Mouse (Mus musculus) cerebellum, adult 11-12 months (tissue): Measurements from ENCODE around the gene Tcea3.

ENCODE experiments used
- DNase-seq: peaks from one replicate; pipeline ENCODE4 v3.0.0; 2022

Tcea3 gene

DNA sequence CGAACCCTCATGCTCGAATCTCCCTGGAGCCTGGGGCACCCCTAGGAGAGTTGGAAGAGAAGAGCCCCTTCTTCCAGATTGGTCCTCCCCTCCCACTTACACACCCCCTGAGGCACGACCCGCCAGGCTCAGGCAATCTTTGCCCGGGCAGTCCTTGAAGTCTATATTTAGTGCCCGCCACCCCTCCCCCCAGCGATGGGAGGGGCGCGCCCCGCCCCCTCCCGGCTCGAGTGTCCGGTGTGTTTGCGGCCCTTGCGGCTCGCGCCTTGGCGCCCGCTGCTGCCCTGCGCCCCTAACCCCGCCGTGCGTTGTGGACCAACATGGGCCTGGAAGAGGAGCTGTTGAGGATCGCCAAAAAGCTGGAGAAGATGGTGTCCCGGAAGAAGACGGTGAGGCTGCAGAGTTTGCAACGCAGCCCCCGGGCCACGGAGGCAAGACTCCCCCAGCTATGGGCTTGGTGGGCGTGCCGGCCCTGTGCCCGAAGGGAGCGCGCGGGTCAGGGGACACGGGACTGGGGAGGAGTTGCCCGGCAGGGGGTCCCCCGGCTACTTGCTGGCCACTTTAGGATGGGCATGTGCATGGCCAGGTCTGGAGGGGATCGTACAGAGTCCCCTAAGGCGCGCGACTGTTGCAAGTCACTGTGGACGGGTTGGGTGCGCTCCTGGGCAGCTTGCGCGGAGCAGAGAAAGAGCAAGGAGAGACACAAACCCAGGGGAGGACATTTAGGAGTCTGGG lies at the start of gene Tcea3:
TSS of gene Tcea3 (plus strand) at position 1 of the 735 bp plus-strand sequence.
- no peak for DNase-seq

DNA sequence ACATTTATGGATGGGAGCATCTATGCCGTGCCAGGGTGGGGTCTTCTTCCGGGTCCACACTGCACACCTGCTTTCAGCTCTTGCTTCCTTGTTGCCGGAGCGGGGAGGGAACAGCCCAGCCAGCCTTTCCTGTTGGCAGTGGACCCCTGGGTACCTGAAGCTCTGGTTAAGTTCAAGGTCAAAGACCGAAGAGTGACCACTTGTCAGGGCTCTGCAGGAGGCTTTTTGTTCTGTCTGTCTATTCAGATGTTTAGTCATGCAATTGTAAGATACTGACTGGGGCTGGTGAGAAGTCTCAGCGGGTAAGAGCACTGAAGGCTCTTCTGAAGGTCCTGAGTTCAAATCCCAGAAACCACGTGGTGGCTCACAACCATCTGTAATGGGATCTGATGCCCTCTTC lies 48.7 kb upstream of the Tcea3 start:
- DNase-seq = no peak

DNA sequence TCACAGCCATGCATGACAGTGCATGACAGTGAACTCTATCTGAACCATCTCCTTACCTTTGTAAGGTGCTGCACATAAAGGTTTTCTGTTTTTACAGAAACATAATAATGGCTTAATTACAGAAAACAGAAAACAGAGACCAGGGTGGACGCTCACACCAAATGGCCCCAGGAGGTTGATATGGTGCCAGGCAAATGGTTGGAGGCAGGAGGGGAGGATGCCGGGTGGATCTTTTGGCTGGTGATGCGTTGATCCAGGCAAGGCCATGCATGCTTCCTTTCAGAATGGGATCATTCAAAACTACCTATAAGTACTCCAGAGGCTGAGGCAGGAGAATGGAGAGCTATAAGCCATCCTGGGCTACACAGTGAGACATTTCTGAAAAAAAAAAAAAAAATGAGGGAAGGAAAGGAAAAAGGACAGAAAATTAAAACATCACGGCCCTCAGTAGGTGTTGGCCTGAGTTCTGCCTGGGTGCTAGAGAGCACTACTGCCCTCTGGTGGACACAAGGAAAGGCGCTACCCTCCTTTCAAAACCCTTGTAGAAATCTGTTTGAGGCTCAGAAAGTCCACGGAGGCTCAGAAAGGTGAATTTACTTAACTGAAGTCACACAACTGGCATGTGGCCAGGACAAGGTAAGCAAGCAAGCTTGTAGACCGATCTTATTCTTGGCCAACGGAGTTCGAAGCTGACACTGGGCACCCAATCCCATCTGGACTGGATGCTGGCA lies 47.8 kb upstream of the Tcea3 start:
- DNase-seq = no peak

DNA sequence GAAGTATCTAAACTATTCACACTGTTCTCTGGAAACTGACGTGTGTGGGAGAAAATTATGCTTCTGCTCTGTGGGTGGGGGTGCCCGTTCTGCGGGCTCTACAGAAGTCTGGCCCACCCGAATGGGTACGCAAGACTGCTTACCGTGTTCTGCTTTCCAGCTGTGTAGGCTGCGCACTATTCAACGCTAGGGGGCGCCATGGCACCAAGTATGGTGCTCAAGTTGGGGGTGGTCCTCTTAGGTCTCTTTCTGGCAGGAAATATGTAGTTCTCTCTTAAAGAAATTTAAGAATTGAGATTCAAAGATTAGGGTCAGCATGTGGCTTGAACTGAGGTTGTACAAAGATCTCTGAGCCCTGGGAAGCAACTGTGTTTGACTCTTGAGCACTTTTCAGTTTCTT lies 45.0 kb upstream of the Tcea3 start:
- no peak for DNase-seq

DNA sequence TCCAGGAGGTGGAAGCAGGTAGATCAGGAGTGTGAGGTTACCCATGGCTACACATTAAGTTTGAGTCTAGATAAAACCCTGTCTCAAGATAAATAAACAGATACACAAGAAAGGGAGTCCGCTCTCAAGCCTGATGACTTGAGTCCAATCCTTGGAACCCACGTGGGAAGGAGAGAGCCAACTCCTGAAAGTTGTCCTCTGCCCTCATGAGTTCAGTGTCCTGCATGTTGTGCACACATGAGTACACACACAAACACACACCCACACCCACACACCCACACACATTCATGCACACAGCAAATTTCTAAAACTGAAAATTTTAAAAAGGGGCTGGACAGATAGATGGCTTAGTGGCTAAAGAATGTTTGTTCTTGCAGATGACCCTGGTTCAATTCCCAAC lies 42.8 kb upstream of the Tcea3 start:
- no peak for DNase-seq

DNA sequence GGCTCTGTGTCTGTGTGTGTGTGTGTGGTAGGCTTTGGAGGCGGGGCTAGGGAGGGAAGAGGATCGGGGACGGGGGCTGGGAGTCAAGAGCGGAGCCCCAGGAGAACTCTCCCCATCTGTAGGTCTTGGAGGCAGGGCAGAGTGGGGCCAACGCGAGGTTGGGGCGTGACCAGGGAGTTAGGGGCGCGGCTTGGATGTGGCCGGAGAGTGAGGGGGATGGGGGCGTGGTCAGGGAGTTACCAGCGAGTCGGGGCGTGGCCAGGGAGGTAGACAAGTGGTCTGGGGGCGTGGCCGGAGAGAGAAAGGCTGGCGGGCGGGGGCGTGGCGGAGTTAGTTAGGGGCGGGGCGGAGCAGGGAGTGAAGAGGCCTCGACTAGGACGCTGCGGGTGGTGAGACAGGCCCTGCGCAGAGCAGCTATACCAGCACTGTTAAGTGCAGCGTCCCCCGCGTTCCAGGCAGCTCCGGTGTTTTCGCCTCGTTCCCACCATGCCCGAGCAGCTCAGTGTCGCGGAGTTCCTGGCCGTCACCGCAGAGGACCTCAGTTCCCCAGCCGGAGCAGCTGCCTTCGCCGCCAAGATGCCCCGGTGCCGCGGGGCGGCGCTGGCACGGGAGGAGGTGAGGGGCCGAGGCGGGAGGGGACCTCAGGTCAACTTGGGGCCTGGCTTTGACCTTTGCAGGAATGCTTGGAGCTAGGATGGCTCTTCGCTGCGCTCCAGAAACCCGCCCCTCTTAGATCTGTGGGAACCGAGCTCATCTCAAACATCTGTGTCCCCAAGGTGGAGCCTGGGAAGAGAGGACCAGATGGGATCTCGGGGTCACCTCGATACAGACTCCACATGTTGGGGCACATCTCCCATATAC lies 41.3 kb upstream of the Tcea3 start, which contains the start of gene Asap3:
TSS of gene Asap3 (plus strand) at position 333 of the 861 bp plus-strand sequence.
- peak; percentile 56 for DNase-seq

DNA sequence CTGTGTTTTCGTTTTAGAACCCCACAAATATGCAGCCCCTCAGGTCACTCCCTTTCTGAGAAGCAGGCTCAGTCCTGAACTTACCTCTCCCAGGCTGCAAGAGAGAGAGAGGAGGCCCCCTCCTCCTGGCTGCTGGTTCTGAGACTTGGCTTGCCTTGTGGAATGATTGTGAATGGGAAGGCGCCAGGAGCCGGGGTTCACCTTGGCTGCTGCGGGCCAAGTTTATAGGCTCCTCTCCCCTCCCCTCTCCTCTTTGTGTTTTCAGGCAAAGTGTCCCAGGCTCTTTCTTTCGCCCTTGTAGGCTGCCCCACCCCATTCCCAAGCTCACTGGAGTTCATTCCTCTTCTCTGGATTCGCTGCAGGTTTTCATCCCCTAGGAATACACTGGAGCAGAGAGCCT lies 40.6 kb upstream of the Tcea3 start:
- no peak for DNase-seq

DNA sequence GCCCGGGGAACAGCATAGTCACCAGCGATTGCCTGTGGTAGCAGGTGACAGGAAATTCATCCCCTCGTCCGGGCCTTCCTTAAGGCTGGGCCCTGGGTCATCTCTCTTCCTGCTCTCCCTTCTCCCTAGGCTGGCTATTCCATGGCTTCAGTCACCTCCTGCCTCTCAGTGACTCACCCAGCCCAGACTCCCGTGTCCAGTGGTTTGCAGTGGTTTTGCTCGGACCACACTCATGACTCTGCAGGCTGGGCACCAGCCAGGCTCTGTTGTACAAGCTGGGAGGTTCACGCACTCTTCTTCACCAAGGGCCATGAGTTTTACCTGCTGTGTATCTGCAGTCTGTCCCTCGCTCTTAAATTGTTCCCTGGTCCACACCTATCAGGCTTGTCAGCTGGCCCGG lies 36.6 kb upstream of the Tcea3 start:
- no peak for DNase-seq

DNA sequence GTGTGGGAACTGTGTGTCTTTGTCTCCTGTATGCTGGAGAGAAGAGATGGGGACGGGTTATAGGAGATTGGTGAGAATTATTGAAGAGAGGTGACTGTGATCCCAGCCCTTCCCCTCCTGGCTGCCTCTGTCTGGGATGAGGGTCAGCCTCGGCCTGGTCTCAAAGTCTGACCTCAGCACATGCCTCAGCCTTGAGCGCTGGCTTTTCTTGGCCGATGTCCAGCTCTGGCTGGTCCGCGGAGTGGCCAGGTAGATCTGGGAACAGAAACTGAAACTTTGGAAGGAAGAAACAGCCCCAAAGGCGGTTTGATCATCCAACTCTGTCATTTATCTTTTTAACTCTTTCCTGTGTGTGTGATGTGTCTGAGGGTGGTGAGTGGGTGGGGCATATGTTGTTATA lies 33.9 kb upstream of the Tcea3 start:
- DNase-seq = no peak

DNA sequence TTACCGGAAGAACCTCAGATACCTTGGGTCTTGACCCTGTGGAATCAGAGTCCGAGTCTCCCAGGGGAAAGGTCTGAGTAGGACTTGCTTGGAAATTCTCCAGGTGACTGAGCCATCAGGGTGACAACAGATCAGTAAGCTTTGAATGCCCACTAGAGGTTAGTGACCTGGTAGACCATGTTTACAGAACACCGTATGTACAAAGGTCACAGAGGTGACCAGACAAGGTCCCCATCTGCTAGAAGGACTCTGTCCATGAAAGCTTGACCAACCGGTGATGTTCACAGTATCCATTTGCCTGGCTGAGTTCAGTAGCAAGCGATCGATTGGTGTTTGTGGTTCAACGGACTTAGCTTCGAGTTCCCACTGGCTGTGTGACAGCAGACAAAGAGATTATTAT lies 32.7 kb upstream of the Tcea3 start:
- no peak for DNase-seq

DNA sequence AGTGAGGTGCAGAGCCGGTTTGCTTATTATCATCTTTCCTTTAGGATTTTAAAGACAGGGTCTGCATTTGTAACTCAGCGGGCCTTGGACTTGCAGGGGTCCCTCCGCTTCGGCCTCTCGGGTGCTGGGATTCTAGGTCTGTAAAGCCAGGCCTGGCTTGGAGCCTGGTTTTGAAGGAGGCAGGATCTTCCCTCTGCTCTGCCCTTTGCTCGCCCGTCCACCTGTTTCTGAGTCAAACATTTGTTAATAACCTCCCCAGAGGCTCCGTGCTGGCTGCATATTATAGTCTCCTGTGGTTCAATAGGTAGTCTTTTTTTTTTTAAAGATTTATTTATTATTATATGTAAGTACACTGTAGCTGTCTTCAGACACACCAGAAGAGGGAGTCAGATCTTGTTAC lies 32.0 kb upstream of the Tcea3 start:
- DNase-seq = no peak

DNA sequence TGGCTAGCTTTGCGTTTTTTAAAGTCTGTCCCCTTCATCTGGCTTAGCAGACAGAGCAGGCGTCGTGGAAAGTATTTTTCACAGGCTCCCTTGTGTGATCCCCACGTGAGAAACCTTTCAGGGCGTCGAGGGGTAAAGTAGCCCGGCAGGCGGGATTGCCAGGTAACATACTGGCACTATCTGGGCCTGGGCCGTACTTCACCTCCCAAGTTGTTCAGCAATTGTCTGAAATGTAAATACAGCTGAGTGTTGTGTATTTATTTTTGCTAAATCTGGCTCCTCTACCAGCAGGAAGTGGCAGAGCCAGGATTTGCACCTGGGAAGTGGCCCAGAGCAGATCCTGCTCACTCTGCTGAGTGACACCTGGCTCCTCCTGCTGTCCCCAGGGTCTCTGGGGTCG lies 30.5 kb upstream of the Tcea3 start:
- DNase-seq = no peak

DNA sequence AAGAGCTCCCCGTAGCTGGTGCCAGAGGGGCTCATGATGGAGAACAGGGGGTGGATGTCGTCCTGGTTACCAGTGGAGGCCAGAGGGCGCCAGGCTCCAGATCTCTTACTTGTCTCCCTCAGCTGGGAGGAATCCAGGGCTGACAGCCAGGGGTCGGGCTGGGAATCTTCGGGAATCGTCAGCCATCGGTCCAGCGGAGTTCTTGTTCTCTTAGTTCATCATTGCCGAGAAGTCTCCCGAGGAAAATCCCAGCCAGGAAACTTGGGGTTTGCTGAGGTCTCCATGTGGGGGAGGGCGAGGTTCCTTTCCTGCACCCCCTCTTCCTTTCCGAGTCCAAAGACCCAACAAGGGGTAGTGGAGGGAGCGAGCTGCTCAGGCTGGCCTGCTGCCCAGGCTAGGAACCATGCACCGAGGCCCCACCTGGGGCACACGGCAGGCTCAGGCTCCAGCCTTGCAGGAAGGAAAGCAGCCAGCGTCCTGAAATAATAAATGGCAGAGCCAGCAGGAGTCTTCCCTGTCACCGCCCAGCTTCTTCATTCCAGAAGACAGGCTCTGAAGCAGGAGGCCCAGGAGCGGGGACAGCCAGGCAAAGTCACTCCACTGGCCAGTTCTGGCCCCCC lies 28.8 kb upstream of the Tcea3 start:
- DNase-seq = peak; percentile 21

DNA sequence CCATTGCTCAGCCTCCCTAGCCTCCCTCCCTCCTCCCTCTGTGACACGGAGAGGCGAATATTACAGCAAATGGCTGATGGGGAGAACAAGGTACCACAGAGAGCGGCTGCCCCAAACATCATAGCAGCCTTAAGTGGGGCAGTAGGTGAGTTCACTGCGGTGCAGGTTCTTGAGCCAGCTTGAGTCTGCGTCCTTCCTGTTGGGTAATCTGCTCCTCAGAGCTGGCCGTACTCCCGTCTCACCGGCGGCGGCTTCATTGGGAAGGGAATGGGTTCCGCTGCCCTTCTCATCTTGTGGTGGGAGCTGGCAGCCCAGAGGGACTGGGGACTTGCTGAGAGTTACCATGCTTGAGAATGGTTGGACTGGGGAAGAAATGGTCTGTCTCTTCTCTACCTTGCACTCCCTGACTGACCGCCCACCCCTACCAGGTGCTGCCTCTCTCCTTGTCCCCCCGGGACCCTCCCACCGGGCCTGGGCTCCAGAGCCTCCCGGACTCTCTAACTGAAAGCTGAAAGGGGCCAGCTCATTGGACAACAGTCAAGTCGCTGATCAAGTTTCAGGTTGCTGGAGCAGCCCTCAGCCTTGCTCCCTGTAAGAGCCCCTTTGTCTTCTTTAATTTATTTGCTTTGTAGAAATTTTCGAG lies 27.3 kb upstream of the Tcea3 start:
- no peak for DNase-seq

DNA sequence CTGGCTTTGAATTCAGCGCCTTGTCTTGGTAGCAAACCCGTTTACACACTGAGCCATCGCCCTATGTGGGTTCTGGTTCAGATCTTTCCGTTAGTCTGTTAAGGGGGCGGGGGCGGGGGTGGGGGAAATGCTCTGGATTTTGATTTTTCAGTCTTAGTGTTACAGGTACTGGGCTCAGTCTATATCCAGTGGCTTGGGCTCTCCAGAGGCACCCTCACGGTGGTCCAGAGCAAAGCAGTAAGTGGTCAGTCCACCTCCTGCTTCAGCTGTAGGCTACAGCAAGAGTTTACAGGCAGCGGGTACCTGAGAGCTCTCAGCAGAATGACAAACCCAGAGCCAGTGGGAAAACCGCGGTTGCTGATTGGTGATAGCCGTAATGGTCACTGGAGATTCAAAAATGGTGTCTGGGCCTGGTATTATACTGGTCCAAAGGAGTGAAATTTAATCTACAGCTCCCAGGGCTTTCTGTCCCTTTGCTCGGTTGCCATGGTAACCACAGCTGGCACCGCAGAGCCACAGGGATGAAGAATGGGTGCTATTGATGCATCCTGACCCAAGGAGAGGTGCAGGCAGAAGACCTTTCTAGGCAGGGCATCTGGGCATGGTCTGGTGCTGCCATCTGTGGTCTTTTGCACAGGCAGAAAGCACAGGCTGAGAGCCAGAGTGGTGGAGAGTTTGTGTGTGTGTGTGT lies 23.8 kb upstream of the Tcea3 start:
- no peak for DNase-seq

DNA sequence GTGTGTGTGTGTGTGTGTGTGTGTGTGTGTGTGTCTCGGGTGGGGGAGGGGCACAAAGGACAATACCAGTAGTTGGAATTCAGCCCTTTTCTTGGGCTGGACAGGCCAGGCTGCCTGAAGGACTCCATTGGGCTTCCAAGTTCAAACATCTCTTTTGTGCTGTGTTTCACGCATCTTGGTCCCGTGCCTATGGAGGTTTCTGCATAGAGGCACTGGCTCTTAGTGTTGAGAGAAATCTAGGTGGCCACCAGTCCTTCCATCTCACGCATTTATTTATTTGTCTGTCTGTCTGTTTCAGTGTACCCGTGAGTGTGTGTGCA lies 23.3 kb upstream of the Tcea3 start:
- DNase-seq = no peak

DNA sequence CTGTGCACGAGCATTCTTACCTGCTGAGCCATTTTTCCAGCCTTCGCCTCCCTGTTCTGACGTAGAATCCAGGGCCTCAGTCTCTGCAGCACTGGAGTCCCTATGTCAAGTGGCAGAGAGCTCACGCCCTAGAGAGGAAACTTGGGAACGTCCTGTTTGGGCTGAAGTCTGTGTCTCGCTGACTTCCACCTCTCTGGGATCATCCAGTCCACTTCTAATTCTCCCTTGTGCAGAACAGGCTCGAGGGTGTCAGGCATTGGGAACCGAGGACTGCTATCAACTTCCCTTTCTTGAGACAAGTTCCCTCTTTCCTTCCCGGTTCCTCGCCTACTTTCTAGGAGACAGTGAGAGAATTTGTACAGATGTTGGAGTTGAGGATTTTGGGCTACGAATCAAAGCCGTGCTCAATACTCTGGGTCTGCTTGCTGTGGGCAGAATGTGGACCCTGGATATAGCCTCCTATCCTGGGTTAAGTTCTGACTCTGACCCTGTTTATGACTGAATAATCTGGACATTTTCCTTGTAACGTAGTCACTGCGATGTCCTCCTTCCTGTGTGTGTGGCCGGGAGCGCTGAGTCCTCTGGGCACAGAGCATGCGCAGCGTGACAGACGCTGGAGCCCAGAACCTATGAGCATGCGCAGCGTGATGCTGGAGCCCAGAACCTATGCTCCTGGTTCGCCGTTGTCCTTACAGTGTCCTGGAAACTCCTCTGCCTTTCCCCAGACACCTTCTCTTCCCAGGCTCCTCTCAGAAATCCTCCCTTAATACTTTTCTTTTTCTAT lies 22.7 kb upstream of the Tcea3 start:
- DNase-seq = no peak

DNA sequence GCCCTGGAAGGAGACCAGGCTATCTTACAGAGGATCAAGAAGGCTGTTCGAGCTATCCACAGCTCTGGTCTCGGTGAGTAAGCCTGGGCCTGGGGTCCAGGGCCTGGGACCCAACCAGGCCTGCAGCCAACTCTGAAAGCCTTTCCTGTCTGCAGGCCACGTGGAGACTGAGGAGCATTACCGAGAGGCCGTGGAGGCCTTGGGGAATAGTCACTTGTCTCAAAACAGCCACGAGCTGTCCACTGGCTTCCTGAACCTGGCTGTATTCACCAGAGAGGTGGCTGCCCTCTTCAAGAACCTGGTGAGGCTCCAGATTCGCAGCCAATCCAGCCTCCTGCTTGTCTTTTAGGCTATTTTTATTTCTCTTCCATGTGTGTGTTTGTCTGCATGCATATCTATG lies 20.1 kb upstream of the Tcea3 start:
- DNase-seq = no peak

DNA sequence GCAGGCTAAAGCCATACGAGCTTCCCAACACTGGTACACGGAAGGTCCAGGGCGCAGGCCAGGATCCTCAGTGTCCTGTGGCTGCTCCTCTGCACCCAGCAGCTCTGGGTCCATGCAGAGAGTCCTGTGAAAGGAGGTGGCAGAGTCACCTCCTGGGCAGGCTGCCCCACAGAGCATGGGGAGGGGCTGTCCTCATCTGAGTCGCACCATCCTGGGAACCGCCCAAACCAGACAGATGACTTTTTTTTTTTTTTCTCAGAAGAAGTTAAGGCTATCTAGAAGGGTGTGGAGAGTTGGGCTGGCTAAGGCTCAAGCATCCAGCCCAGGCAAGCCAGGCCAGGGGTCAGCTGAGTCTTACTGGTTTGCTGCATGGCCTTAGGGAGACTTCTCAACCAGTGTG lies 18.9 kb upstream of the Tcea3 start:
- DNase-seq = no peak

DNA sequence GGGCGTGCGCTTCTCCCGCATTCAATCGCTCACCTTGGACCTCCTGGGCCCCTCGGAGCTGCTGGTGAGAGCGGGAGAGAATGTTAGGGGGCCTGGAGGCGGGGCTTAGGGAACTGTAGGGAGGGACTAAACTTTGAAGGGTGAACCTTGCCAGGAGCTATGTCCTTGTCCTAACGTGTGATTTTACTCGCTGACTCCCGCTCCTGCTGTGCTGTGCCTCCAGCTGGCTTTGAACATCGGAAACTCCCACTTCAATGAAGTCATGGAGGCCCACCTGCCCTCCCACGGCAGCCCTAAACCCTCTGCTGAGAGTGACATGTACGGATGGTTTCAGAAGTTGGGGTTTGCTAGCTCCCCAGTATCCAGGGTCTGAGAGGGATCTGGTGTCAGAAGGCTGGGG lies 8.9 kb upstream of the Tcea3 start:
- DNase-seq = no peak

DNA sequence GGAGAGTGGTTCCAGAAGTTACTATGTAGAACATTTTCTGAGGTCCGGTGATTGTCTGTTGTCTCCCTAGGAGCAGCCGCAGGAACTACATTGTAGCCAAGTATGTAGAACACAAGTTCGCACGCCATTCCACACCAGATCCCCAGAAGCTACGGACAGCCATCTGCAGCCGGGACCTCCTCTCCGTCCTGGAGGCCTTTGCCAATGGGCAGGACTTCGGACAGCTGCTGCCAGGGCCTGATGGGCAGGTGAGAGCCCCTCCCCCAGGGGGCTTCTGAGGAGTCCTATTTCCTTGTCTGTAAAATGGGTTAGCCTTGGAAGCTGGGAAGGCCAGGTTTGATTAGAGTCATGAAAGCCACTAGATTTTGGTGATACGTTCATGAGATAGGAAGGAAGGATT lies 8.4 kb upstream of the Tcea3 start:
- no peak for DNase-seq
